Mouse (Mus musculus) granulocyte monocyte progenitor cell, adult 5-6 weeks (primary cell): ENCODE data around the gene Dock4. TPM values are rescaled to one million over a fixed set of nuclear protein-coding genes. Genes with fewer than 3 reads are reported as not detected.

Source experiments
- ATAC-seq: replicated peaks from 2 replicates; pipeline ENCODE4 v1.8.0; 2016; ENCODE audit warnings: mild to moderate bottlenecking, moderate TSS enrichment, inconsistent platforms; ENCODE audit not compliant: poor library complexity, severe bottlenecking
- total RNA-seq, 2 experiments: library from RNA; stranded (forward) in 1 of 2; stranded (reverse) in 1 of 2; fragments of 200-712, 200-1000 nt in 1 of 2; fragments of >200 nt in 1 of 2; fragmentation: Nextera tagmentation in 1 of 2; gene quantifications; 2 replicates each; pipeline ENCODE4 v1.2.3; 2014 to 2017

Dock4 gene
- total RNA-seq, 2 experiments from 2014 or later: 0.19 to 0.57 TPM

GRCm38 (mm10) chr12:40504687-40505086, 58.9 kb downstream of the Dock4 start:
- no peak for ATAC-seq

GRCm38 (mm10) chr12:40507823-40508390, 62.2 kb downstream of the Dock4 start:
- no peak for ATAC-seq

GRCm38 (mm10) chr12:40508416-40508815, 62.7 kb downstream of the Dock4 start:
- no peak for ATAC-seq

GRCm38 (mm10) chr12:40511643-40512369, 66.1 kb downstream of the Dock4 start:
- no peak for ATAC-seq

- ATAC-seq: no peak
Observed at GRCm38 (mm10) chr12:40512370-40512693, 66.6 kb downstream of the Dock4 start.

DNA sequence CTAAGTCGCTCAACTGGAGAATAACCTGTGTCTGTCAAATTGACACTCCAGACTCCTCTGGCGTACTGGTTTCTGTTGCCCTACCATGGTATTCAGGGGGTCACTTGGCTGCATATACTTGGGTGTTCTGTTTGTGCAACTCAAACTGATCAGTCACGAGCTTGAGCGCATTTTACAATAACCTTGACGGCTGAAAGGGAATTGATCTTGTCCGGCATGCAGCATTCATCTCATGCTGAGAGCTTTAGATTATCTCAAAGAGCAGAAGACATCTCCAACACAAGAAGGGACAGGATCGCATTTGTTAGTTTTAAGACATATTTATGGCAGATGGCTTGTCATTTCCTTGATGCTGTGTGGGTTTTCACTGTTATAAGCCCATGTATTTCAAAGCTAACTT, 67.2 kb downstream of the Dock4 start:
- no peak for ATAC-seq

DNA sequence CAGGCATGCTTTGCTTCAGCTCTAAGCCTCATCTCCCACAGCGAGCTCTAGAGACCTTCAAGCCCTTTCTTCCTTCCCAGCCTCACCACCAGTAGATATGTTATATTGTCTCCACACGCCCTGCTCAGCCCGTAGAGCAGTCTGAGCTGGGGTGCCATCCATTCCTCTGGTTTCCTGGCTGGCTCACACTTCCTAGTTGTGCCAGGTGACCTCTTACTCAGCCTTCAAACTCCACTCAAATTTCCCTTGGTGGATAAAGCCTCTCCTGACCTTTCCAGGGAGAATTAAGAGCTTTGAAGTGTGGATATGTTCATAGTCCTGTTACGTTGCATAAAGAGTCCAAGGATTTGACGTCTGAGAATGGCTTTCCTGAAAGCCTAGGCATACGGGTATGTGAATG, 68.3 kb downstream of the Dock4 start:
- ATAC-seq: no peak

DNA sequence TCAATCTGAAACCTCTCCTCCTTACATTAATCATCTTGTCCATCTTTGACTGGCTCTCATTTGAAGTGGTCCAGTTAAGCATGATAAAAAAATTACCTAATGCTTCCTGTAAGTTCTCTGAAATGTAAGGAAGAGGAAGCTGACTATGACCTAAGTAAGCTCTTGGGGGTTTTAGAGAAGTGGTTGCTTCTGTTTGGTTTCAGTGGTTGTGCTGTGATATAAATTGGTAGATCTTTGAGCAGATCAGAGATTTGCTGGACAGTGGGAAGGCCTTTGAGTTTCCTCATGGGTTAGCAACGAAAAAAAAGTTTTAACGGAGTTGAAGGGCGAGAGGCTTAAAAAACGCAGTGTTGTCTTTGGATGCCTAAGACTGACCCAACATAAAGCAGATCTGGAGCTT, 76.7 kb downstream of the Dock4 start:
- peak; percentile 98 for ATAC-seq

DNA sequence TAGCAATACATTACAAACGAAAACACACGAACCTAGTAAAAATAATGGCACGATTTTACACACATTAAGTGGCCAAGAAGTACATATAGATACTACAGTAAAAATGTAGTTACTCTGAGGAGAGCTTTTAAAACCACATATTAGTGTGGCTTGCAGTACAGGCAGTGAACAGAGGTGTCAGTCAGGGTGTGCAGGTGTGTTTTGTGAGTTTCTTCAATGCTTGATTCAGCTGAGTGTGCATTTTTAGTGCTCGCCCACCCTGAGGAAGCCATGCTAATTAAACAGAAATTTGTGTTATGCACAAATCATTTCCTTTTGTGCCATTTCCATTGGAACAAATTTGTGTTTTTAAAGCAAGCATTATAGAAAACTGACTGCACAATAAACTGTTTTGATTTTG, 77.3 kb downstream of the Dock4 start:
- no peak for ATAC-seq

- no peak for ATAC-seq
Observed at GRCm38 (mm10) chr12:40525045-40525444, 79.3 kb downstream of the Dock4 start.

DNA sequence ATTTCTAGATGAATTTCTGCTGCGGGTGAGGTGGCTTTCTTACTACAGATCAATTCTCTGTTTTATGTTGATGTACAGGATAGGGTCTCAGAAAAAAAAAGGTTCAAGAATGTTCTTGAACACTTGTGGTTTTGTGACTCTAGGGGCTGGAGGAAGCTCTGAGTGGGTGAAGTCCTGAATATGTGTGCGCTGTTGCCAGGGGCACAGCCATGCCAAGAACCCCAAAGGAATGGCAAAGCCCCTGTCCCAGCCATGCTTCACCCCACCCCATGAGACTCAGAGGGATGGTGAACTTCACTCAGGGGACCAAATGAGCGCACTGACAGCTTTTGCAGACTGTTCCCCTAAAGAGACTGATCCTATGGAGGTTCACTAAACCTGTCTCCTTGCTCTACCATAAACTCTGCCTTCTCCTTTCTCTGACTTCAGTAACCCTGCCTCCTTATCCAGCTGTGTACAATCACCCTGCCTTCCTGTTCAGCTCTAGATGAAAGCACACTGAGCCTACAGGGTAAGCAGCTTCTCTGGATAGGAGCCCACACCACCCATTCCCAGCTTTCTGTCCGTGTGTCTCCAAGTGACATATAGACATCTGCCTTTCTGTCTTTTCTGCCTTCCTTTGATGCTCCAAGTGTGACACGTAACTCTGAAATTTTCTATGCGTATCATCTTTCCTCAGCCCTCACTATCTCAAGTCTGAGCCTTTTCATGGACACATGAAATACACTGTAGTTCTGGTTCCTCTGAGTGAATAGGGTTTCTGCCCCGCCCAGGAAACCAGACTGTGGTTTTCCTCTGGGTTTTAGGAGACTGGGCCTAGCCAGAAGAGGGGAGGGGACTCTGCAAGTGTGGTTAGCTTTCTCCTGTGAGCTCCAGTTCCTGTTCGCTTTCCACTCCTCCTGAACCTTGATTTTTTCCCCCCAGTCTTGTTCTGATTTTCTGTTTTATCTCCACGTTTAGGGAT, 90.2 kb downstream of the Dock4 start:
- peak; percentile 98 for ATAC-seq

DNA sequence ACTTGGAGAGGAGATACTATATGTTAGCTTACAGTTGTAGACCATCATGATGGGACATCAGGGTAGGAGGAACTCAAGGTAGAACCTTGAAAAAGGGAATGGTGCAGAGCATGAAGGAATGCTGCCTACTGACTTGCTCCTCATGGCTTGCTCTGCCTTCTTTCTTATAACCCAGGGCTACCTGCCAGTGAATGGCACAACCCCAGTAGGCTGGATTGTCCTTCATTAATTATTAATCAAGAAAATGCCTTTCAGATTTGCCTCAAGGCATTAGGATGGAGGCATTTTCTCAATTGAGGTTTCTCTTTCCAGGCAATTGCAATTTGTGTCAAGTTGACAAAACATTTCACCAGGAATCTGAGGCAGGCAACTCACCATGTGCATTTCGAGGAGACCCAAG, 92.1 kb downstream of the Dock4 start:
- ATAC-seq: no peak

GRCm38 (mm10) chr12:40538318-40538717, 92.6 kb downstream of the Dock4 start:
- ATAC-seq: 0 out of 2 replicates have a peak, but pooled peaks have one; percentile 16

DNA sequence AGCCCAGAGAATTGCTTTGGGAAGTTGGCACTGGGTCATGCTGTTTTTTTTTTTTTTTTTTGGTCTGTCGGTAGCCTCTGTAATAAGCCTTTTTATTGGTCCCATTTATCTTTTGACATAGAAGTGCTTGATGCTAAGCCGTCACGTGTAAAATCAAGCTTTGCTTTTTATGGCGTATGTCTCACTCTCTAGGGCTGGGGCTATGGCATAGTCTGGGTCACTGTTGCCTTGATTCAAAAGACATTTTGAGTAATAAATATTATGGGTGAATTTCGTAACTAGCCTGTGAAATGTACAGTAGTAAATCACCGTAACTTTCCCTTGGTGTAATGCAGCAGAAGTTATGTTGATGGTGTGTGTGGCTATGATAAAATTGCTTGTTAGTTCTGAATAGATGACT, 93.0 kb downstream of the Dock4 start:
- ATAC-seq: no peak

GRCm38 (mm10) chr12:40544273-40544672, 98.5 kb downstream of the Dock4 start:
- ATAC-seq: peak; percentile 68

- no peak for ATAC-seq
Observed at GRCm38 (mm10) chr12:40546827-40547226, 101.1 kb downstream of the Dock4 start.

DNA sequence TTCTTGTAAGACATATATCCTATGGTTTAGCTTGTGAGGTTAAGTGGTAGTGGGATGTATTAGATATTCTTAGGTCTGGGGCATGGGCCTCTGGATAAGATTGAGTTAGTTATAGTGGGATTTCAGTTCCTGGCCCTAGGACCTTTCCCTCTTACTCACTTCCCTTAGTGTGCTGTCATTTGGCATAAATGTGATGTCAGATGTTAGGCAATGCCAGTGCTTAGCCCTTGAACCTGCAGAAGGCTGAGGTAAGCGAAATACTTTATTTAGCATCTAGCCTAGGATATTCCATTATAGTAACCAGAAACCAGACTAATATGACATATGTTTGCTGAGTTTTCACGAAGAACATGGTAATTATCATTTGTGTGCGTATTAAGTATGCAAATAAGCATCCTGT, 105.6 kb downstream of the Dock4 start:
- ATAC-seq: peak; percentile 66

- ATAC-seq: no peak
Observed at GRCm38 (mm10) chr12:40552201-40552600, 106.4 kb downstream of the Dock4 start.

DNA sequence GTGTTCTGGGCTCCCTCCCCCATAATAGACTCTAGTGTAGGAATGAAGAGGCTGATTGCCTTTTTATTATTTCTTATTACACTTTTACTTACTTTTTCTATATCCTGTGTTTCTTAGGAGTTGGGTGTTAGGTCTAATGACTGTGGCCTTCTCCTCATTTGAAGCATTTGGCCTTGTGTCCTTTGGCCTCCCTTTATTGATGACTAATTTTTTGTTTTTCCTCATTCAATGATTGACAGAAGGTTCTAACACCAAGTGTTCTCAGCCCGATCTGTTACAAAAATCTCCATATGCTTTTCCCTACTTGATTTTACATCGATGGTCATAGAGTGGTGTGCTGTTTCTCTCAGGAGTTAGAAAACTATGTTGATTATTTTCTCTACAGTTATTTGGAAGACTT, 108.2 kb downstream of the Dock4 start:
- no peak for ATAC-seq

- peak; percentile 14; the same call in 1 of the 2 replicates for ATAC-seq
Observed at GRCm38 (mm10) chr12:40554941-40555511, 109.3 kb downstream of the Dock4 start.

DNA sequence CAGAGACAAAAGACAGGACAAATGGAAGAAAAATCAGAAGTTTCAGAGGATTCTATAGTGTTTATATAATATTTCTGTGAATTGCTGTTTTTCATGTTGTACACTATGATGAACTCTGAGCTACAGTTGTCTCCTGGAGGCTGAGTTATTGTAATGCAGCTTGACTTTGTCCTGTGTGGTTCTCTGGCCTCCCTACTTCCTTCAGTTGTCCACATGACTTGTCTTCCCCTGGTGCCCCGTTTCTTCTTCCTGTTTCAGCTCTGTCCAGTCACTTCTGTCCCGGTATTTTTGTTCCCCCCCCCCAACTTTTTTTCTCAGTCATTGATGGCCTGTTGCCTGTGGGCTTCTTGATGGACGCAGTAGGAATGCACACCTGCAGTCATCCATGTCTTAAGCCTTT, 112.8 kb downstream of the Dock4 start:
- ATAC-seq: peak; percentile 71
